Mouse (Mus musculus) liver, adult 2 months (tissue): ENCODE measurements around the gene Elf2.

ENCODE experiments used
- CTCF ChIP-seq: fragments of 200-500 bp; IDR thresholded peaks from 2 replicates; pipeline ENCODE4 v1.5.1; 2011; ENCODE audit warnings: low read depth, low read length, control low read depth
- POLR2A ChIP-seq: fragments of 200-500 bp; IDR thresholded peaks from 2 replicates; pipeline ENCODE4 v1.6.1; 2011; ENCODE audit warnings: low read length, control low read depth; ENCODE audit not compliant: insufficient read depth; ENCODE audit errors: extremely low read depth

DNA sequence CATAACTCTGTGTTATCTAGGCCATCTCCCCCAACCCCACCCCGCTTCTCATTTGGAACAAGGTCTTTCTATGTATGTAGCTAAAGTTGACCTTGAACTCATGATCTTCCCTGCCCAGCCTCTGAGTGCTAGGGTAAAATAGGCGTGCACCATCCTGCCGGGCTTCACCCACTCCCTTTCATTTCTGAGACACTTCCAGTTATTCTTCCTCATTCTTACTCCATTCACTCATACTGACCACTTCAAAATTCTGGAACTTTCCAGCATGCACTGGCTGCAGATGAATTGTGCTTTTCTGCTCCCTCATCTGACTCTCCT lies 46.6 kb upstream of the Elf2 start:
- no peak for TF ChIP-seq CTCF
- TF ChIP-seq POLR2A: no peak
